Mouse (Mus musculus) left cerebral cortex, postnatal 36 days (tissue): ENCODE data around the gene Tmub2. TPM values are rescaled to one million over a fixed set of nuclear protein-coding genes. Genes with fewer than 3 reads are reported as not detected.
A peak's percentile ranks its signal among the peaks of the same experiment; 100 is the strongest.

ENCODE experiments used
- DNase-seq, 2 experiments: peaks; one replicate each; pipeline ENCODE4 v3.0.0; 2021 to 2022; ENCODE audit warnings: low spot score in 2 of 2, mixed read lengths in 1 of 2
- intact Hi-C: fragments of 180-260 bp; cut with DNase I; formaldehyde crosslinking; loops from one replicate; pipeline ENCODE4 v1.15.1; 2025
- total RNA-seq, 2 experiments: library from RNA; stranded (reverse); gene quantifications; 2 replicates each; pipeline ENCODE4 v1.2.3; 2021

Gene Tmub2
- total RNA-seq, 2 experiments from 2014 or later: 70.8 to 77.7 TPM

DNA sequence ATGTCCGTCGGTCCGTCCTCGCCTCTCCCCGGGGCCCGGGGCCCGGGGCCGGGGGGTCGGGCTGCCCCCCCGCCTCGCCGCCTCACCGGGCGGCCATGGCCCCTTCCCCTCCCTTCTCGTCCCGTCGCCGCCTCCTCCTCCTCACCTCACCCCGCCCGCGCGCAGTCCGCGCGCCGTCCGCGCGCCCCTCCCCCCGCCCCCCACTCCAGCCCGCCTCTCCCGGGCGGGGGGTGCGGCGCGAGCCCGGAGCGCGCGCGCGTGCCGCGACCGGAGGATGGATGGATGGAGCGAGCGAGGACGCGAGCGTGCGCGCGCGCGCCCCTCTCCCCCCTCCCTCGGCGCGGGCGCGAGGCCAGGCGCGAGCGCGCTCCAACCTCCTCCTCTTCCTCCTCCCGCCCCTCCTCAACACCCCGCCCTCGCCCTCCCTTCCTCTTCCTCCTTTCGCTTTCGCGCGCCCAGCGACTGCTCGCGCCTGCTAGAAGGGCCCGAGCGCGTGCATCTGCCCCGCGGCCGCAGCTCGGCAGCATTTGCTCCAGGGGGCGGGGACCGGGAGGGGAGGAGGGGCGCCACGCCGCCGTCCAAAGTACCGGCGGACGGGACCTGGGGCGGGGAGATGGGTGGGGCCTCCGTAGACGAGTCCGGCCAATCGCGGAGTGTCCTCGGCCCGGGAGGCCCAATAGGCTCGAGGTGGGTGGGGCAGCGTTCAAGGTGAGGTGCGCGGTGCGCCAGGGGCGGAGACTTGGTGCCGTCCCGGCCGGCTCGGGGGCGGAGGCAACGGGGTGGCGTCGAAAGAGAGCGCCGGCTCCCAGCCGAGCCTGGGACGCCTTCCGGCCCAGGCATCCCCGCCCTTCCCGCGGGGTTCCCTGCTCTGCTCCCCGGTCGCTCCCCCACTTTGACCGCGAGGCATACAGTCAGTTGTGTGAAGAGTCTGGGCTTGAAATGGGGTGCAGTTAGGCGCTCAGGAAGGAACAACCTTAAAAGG, 12.1 kb downstream of the Tmub2 start, which contains the start of gene Atxn7l3:
Gene Atxn7l3 (minus strand): TSS at position 141 of the 982 bp plus-strand sequence.
- intact Hi-C loops: loop anchor here (2.0 to 5.0 kb wide), 2 partner anchors 20 to 111 kb away; partner anchors contain the start of gene Slc25a39

DNA sequence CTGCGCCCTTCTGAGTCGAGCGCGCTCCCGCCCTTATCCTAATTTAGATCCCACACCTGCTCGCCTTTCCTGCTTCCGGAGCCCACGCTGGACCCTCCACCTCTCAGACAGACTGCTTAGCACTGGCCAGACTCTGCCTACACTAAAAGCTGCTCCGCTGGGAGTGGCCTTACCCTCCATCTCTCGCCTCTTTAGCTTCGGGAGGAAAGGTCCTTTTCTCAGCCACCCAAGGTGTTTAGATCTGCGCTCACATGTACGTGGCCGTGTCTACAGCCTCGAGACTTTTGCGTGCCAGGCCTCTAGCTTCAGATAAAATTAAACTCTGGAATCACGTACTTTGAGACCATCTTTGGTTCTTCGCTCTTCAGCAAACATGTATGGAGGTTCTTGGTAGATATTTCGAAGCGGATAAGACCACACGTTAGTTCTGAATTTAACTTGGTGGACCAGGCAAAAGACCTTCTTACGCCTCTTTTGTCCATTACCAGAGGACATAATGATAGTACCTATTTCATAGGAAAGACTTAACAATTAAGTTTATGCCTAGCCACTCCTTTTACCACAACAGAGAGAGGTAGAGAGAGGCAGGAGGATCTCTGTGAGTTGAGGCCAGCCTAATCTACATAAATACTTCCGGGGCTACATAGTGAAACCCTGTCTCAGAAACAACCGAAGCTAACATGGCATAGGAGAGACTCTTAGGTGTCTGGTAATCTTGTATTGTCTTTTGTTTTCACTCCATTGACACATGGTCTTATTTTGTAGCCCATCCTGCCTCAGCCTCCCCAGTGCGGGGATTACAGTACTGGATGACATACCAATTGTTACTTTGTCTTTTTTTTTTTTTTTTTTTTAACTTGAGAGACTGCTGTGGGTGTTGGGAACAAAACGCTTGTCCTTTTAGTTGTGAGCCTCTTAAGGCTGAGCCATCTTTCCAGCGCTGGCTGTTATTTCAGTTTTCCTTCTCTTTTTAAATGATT, 13.1 kb downstream of the Tmub2 start:
- no peak for DNase-seq
- intact Hi-C loops: loop anchor here (2.0 to 5.0 kb wide), 2 partner anchors 19 to 109 kb away; partner anchors contain the start of gene Slc25a39

More for the DNA sequence above, 12.1 kb downstream of the Tmub2 start, which contains the start of gene Atxn7l3:
- peak; percentile 98 to 99 for DNase-seq

DNA sequence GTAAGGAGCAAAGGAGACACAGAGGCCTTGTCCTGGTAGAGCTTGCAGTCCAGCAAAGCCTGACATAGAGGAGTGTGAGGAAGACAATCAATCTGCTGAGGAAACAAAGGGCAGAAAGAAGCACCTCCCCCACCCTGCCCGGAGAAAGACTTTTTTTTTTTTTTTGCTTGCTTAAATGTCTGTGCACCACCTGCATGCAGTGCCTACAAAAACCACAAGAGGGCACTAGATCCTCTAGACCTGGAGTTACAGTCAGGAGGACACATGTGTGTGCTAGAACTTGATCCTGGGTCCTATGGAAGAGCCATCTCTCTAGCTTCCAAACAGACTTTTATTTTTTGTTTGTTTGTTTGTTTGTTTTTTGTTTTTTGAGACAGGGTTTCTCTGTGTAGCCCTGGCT, 15.1 kb downstream of the Tmub2 start:
- intact Hi-C loops: loop anchor here (5.0 kb wide), 1 partner anchor 107 kb away; the partner anchor contains the start of gene Slc25a39

DNA sequence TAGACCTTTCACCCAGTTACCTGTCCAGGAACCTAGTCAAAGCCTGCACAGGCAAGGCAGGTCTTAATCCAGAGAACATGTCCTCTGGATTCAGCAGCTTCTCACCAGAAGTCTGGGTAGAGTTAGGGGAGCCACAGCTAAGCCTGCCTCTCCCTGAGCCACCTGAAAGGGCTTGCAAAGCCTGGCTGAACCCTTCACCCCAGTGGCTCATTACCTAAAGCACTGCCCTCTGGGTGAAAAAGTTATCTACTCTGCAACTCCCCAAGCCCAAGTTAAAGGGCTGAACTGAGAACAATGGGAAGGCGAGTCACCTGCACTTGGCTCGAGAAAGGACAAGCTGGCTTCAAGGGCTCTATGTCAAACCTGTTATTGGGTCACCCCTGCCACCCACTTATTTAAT, 19.4 kb downstream of the Tmub2 start:
- intact Hi-C loops: no loop called here
- no peak for DNase-seq

More for the DNA sequence above, 15.1 kb downstream of the Tmub2 start:
- DNase-seq: no peak

DNA sequence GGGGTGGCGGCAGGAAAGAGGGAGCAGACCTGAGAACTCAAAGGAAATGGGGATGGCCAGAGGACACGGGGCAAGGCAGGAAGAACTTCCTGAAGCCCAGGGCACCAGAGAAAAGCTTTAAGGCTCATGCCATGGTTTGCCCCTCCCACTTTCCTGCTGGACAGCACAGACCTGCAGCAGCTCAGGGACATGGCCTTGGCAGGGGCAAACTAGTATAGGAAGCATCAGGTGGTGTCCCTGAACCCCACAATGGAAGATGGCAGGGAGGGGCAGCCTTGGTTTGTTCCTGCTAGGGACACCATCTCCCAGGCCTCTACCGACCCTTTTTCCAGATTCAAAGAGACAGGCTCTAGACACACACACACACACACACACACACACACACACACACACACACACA, 20.6 kb downstream of the Tmub2 start:
- intact Hi-C loops: no loop called here
- no peak for DNase-seq

DNA sequence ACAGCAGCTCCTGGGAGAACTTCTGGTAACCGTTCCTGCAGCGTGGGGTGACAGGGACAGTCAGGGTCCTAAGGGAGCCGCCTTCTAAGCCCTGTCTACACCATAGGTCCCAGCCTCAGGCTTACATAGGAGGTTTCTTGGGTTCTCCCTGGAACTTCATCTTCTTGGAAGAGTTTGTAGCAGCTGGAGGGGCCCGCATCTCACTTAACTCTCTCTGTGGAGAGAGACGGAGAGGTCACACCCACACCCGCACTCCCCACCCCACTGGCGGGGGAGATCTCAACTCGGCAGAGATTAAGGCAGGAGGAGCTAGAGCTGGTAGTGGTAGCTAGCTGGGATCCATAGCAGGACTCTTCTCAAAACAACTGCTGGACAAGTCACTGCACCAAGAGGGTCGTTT, 23.4 kb downstream of the Tmub2 start:
- intact Hi-C loops: loop anchor here (2.0 kb wide), 2 partner anchors 99 to 123 kb away; partner anchors contain the start of genes Grn and Slc25a39
- no peak for DNase-seq

DNA sequence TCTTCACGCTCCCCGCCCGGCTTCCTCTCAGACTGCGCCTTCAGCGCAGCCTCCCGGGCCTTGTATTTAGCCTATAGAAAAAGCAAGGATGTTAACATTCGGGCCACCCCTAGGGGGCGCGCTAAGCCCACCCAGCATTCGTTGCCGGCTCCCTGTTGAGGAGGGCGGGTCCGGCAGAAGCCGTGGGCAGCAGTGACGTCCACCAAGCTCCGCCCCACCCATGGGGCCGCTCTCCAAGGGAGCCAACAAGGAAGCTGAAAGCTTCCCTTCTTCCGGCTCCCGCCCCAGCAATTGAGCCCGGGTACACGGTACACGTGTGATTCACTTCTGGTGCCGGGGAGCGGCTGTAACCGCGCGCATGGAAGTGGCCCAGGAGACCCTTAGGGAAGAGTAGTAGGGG, 24.2 kb downstream of the Tmub2 start:
- peak; percentile 95 to 97 for DNase-seq
- intact Hi-C loops: loop anchor here (2.0 kb wide), 2 partner anchors 98 to 122 kb away; partner anchors contain the start of genes Grn and Slc25a39

DNA sequence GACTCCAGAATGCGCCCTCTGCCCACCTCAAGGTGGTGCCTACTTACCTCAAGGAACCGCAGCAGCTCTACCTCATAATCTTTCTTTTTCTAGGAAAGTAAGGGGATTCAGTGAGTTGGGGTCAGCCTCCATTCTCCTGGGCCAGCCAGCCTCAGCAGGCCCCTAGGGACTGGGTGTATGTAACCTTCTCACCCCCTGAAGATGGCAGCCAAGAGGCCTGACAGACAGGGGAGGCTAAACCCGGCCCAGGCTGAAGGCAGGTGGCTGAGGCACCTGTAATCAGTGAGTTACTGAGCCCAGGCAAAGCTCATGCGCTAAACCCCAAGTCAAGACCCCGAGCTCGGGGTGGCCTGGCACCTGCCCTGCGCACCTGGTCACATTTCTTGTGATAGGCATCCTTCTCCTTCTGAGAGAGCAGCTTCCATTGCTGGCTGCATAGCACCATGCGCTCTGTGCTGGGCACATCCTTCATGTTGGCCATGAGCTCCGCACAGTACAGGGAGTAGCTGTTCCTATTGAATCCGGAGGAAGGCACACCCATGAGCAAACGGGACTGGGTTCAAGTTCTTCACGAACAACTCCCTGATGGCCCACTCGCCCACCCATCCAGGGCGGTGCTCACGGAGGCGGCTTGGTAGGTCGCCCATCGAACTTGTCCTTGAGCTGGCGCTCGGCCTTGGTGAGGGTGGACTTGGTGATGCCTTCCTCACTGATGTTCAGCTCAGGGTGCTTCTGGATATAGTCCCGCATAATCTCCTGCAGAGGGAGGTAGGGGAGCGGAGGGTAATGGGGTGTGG, 25.3 kb downstream of the Tmub2 start:
- intact Hi-C loops: loop anchor here (2.0 kb wide), 2 partner anchors 97 to 121 kb away; partner anchors contain the start of genes Grn and Slc25a39
- DNase-seq: no peak

DNA sequence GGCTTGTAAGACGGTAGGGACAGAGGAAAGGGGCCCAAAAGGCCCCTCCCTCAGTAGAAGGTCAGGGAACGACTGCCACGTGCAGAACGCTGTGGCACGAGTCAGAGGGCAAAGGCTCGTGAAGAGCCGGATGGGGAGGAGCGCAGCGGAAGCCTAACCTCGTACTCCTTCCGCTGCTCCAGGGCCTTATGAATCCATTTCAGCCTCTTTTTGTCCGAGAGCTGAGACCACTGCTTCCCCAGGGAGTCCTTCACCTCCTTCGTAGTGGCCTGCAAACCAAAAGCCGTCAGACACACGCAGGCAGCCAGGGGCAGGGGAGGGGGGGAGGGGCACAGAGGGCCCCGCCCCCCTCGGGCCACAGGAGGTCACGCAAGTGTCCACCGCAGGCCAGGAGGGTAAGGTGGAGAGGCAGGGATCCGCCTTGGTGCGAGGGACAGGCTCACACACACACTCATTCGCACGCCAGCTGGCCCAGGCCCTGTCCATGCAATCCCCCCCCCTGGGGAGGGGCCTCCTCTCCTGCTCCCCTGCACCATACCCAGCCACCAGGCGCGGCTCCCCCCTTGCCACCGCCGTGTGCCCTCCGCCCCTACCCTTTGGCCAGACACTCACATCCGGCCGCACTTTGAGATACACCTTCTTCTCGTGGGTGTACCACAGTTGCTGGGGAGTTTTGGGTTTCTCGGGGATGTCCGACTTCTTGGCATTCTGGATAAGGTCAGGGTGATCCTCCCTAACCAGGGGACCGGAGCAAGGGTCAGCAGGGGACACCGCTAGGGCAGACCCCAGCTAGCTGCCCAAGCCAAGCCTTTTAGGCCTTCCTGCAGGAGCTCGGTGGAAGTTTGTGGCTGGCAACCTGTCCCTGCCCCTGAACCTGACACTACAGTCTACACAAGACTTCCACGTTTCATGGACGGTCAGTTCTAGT, 26.3 kb downstream of the Tmub2 start:
- DNase-seq: no peak
- intact Hi-C loops: no loop called here

DNA sequence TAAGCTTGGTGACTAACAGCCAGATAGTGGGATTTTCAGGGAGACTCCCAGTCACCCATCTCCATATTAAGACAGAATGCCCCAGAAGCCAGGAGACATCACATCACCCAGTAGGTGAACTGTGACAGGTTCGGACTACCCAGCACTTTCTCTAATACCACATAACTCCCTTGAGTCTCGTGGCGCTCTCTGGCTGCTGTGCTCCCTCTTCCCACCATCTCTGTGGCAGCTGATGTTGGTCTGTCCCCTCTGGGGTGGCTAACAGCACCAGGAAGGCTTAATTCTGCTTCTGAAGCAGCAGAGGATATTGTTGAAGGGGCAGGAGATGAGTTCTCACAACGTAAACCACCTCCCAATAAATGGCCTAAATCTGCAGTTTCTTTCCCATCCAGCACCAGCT, 27.2 kb downstream of the Tmub2 start:
- DNase-seq: no peak

DNA sequence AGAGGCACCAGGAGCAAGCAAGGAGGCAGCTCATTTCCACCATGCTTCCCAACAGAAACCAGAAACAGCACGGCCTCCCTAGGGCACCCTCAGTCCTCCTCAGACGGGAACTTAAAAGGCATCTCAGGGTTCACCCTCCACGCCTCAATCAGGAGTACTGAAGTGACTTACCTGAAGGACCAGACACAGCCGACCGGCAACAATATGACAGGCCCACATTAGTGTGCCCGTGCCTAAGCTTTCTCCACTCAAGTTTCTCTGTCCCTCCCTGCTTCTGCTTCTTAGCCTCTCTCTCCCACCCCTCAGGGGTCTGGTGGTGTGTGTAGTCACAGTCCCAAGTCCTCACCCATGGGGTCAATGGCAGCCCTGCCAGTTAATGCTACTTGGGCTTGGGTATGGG, 27.9 kb downstream of the Tmub2 start:
- intact Hi-C loops: no loop called here
- DNase-seq: no peak

More for the DNA sequence above, 27.2 kb downstream of the Tmub2 start:
- intact Hi-C loops: no loop called here

DNA sequence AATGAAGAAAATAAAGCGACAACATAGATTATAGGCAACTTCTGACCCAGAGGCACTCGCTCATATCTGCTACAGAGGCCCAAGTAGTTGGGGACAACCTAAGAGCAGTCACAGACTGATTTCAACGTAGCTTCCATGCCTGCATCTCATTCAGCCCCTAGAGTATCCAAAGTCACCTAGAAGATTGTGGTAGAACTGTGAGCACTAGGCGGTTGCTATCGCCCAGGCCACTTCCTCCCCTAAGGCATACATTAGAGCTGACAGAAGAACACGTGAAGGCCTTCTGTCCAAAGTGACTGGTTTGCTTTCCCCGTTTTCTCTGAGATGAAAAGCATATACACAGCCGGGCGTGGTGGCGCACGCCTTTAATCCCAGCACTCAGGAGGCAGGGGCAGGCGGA, 29.6 kb downstream of the Tmub2 start:
- no peak for DNase-seq
- intact Hi-C loops: no loop called here

DNA sequence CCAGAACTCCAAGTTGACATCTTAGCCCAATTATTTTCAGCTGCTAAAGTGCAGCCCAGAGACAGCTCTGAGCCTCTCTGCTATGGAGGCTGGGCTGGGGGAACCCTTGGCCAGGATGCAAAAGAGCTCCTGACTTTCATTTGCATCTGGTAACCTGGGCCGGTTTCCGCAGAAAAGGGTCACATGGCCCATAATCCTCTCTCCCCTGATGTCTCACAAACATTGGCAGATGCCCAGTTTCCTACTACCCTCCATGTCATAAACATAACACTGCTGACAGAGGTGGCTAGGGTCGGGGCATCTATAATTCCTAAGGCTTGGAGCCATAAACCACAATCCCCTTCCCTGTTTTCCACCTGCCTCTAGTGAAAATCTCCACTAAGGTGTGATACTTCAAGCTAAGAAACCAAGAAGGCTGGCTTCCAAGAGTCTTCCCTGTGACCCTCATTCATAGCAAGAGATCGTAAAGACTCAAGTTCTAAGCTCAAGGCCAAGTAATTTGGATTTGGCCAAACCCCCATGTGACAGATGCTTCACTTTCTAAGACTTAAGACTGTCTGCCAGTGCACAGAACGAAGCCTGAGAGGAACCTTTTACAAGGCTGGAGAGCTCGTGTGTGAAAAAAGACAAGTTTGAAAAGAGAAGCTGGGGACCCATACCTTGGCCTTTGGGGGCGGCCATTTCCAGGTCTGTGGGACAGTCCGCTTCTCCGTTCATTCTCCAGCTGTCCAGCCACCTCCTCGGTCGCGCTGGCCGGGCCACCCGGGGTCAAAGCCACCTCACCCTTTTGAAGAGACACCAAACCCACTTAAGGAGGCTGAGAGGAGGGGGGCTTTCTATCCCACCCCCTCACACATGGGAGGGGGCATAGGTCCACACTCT, 31.2 kb downstream of the Tmub2 start:
- intact Hi-C loops: loop anchor here (1.0 to 2.0 kb wide), 2 partner anchors 19 to 92 kb away; partner anchors contain the start of gene Atxn7l3
- no peak for DNase-seq

DNA sequence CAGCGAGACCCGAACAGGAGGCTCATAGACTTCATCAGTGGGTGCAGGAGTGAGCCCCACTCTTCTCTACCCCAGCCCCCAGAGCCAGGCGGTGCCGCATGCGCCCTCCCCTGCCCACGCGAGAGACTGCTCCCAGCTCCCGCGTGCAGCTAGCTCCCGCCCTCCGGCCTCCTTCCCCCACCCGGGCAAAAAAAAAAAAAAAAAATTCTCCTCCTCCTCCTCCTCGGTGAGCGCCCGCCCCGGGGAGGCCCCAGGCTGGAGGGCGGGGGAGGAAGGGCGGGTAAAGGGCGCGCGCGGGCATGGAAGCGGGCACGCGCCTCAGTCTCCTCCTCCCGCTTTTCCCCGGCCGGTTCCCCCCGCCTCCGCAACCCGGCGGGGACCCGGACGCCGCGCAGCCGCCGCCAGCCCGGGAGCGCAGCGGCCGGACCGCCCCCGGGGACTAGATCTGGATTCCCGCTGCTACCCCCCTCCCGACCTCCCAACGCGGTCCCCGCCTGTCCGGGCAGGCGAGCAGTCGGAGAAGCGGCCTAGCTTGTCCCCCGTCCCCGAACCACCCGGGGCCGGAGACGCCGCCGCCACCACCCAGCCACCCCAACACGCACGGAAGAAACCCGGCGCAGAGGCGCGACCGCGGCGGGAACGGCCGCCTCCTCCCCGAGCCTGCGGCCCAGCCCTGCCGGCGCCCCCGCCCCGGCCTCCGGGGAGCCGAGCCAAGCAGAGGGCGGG, 32.0 kb downstream of the Tmub2 start:
- DNase-seq: peak; percentile 82 to 87
- intact Hi-C loops: loop anchor here (1.0 to 2.0 kb wide), 2 partner anchors 20 to 92 kb away; partner anchors contain the start of gene Atxn7l3

DNA sequence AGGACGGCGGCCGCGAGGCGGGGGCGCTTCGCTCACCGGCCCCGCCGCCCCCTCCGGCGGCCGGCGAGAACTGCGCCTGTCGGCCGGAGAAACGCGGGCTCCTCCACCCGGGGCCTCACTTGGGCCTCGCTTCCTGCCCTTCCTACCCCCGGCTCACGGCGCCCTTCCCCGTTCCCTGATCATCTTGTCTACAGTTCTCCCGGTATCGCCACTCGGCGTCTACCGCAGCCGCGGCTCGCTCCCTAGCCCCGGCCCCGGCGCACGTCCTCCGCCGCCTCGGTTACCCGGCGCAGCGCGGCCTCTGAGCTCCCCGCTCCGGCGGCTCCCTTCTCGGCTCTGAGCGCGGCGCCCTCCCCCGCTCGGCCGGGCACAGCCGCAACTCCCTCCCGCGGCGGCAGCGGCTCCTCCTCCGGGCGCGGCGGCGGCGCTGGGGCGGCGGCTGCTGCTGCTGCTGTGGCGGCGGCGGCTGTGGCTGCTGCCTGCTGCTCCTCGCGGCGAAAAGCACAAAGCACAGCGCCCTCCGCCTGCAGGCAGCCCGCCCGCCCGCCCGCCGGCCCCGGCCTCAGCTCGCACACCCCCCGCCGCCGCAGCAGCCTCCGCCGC, 32.7 kb downstream of the Tmub2 start:
- peak; percentile 58 to 77 for DNase-seq
- intact Hi-C loops: loop anchor here (2.0 kb wide), 1 partner anchor 21 kb away; the partner anchor contains the start of gene Atxn7l3
